Mouse (Mus musculus): ENCODE measurements around the gene Itga9. TPM values are rescaled to one million over a fixed set of nuclear protein-coding genes. Genes with fewer than 3 reads are reported as not detected.

Gene Itga9
- polyA plus RNA-seq, 3 experiments from 2014 or later = 0.40 TPM; not detected in 2

DNA sequence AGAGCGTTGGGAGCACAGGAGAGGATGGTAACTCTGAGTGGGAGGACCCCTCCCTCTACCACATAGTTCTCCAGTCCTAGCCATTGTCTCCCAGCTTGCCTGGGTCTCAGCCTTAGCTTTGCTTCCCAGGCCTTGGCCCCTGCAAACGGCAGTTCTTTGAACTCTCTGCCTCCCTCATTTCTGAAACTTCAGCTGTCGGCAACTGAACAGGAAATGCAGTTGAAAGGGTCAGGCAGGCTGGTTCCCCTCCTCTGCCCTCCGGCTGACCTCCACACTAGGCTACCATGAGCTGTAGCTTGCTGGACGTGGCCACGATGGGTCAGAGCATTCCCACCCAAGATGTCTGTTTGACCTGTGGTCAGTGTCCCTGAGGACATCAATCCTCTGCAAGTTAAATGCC is 48.5 kb downstream of the Itga9 start:
- ATAC-seq = no peak

DNA sequence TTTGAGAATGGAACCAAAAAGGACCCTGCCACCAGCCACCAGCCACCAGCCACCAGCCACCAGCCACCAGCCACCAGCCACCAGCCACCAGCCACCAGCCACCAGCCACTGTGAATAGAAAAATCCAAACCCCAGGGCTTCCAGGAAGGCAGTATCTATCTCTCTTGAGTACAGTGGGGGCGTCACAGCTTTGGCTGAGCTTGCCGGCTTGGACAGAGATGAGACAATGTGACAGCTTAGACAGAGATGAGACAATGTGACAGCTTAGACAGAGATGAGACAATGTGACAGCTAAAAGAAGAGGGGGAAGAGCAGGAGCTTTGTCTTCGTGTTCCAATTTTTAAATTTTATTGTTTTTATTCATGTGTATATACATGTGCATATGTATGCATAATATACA is 49.2 kb downstream of the Itga9 start:
- no peak for ATAC-seq

DNA sequence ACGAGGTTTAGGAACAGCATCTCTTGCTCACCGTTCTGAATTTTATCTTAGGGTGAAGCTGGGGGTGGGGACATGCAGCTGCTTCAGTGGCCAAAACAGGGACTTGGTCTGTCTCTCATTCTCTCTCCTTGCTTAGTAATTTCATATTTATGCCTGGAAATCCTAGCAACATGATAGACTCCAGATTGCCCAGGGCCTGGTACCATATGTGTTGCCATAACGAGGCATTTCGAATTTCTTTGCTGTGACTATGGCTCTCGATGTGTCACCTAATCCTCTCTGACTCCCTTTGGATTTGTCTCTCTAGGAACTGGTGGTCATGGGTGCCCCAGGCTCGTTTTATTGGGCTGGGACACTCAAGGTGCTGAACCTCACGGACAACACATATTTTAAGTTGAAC is 51.7 kb downstream of the Itga9 start:
- ATAC-seq = no peak

DNA sequence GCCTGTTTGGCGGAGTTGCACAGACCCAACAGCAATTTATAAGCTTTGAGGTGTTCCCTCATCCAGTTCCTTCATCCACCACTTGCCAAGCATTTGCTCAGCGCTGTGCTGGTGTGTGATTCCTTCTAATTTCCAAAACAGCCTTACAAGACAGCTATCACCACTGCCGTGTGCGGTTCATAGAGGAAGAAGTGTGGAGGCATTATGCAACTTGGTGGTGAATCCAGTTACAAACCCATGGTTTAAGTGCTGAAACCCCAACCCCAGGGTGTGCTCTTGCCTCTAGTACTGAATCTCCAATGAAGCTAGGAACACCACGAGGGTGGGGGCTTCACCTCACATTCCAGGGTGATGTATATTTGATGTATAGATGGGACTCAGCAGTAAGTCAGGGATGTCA is 53.3 kb downstream of the Itga9 start:
- no peak for ATAC-seq

DNA sequence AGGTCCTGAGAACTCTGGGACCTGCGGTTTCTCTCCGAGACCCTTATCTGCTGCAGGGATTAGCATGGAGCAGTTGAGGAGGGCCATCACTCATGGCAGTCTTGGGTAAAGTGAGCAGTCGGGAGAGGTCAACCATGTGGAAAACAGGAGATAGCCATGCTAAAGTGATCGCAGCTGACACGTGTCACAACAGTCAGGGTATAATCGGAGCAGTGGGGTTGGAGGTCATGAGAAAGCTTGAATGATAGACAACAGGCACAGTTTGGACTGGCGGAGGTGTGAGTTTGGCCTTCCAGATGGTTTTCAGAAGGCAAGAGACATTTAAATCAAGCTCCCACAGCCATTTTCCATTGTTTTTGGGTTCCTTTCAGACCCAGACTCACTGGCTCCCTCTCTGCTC is 53.8 kb downstream of the Itga9 start:
- ATAC-seq = no peak

DNA sequence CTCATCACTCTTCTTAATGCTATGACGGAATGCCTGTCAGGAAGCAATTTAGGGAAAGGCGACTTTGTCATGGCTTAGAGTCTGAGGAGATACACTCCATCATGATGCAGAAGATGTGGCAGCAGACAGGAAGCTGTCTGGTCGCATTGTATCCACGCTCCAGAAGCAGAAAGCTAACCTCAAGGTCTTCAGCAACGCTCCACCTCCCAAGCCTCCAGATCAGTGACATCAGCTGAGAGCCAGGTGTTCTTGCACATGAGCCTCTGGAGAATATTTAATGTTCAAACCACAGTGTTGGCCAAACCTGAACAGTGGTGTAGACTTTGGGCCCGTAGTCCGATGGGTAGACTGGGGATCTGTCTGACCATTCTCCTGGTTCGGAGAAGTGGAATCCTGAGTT is 55.5 kb downstream of the Itga9 start:
- ATAC-seq = no peak

DNA sequence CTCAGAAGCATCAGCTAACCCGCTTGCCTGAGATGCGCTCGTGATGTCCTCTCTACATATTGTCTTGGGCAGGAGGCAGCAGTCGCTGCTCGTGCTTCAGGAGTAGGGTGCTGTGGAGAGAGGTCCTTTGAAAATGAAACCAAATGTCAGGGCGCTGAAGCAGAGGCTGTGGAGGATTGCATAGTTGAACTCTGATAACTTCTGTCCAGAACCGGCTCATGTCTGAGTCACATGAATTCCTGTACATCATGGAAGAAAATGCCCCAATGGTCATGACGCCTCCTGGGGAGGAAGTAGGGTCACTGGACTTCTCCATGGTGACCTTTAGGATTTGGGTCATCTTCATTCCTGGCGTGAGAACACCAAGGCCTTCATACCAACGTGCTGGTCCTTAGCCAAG is 56.0 kb downstream of the Itga9 start:
- peak; percentile 50 for ATAC-seq

DNA sequence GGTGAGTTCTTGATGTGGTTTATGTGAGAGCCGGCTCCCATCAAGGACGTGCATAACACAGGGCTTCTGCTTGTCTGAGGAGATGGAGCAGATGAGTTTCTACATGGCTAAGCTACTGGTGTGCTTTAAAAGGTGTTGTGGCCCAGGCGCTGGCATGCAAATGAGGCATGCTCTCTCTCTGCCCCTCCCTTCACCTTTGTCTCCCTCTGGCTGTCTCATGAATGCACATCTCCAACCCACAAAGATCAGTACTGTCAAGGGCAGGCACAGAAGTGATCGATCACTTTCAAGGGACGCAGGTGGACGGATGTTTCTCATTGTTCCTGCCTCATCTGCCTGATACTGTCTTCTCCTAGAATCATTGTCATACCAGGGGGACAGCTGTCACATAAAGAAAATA is 57.4 kb downstream of the Itga9 start:
- no peak for ATAC-seq

DNA sequence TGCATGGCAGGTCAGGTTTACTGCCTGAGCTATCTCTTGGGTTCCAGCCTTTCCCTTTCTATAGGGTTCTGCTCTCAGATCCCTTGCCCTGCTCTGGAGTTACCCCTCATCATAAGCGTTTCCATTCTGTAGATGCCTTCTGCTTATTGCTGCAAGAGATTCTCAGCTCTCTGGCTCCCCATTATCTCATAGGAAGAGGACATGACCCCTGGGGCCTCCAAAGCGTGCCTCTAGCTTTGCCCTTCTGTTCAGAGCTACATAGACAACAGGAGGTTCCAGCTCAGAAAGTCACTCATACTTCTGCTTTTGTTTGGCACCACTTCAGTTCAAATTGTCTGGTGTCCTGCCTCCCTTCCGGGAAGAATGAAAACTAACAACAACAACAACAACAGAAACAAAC is 59.6 kb downstream of the Itga9 start:
- ATAC-seq = no peak

DNA sequence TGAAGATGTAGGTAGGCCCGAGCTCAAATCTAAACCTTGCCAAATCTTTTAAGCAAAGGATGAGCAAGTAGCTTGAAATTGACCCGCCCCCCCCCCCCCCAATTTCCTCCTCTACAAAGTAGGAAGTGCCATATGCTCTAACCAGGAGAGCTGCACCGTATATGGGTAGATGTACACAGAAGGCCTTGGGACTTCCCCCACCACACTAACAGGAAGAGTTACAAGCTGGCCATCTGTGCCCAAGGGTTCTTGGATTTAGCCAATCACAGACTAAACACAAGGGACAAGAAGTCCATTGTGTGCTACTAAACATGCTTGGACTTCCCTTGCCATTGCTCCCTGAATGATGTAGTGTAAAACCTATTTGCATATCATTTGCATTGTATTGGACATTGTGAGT is 63.2 kb downstream of the Itga9 start:
- ATAC-seq = peak; percentile 89

DNA sequence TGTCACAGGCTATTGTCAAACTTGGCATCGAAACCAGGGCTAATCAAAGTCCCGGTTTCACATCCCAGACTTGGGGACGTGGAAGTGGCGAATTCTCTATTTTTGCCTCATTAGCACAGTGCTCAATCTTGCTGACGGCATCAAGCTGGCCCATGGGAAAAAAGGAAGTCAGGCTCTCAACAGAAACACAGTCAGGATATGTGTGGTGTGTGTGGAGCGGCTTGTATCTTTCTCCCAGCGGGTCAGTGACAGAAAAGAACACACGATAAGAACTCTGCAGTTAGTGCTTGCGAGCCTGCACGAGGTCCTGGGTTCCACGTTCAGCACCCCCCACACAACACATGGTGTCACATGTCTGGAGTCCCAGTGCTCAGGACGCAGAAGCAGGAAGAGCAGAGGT is 67.8 kb downstream of the Itga9 start:
- ATAC-seq = no peak

DNA sequence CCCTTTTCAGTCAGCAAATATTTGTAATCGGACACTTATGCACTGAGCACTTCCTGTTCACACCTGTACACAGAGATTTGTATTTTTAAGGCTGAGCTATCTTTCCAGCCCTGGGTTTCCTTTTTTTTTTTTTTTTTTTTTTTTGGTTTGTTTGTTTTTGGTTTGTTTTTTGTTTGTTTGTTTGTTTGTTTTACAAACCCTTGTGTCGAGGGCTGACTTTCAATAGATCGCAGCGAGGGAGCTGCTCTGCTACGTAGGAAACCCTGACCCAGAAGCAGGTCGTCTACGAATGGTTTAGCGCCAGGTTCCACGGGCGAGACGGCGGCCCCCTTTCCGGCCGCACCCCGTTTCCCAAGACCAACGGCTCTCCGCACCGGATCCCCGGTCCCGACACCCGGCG is 68.3 kb downstream of the Itga9 start:
- no peak for ATAC-seq

DNA sequence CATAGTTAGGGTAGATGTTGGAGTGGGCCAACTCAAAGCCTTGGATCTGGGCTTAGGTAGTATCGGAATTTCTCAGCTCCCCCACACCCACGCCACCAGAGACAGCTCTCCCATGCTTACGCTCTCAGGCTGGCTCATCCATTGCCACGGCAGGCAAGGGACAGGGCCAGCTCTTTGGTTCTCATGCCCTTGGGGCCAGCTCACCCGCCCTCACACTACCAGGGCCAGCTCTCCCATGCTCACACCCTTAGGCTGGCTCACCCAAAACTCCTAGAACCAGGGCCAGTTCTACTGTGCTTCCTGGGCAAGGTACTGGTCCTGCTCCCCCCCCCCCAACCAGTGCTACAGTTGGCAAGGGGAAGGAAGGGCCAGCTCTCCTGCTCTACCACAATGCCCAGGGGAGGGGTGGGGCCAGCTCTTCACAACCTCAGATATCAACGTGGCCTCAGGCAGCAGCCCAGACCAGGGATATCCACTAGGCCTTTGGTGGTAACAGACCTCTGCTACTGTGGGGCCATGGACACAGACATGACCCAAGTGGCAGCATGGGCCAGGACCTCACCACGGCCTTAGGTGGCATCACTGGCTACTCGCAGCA is 69.2 kb downstream of the Itga9 start:
- no peak for ATAC-seq

DNA sequence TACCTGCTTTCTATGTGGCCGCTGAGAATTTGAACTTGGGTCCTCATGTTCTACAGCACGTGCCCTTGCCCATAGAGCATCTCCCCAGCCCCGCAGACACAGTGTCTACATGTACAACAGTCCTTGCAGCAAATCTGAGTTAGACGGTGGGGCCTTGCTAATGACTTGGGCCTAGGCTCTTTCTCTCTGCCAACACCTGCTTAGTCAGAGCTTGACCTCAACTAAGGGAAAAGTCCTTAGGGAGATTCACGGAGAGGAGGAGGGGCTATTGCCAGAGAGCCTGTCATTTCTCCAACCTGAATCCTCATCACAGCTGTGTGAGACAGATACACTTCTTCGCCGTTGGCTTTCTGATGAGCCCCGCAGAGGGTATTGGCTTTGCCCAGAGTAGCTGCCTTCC is 70.2 kb downstream of the Itga9 start:
- no peak for ATAC-seq

DNA sequence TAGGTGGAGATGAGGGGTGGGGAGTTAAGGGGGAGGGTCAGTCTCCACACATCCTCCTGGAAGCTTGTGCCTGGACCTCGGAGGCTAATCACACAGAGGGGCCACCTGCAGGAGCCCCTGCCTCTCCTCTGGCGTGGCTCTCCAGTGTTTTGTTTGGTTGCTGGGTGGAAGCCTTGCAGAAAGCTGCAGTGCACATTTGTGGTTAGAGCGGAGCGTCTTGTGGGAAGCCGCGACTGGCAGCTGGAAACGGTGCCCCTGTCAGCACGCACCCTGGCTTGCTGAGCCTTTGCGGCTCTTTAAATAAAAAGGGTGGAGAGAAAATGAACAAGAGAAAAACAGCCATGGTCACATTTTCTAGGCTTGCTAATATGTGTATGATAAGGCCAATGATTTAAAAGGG is 70.9 kb downstream of the Itga9 start:
- ATAC-seq = no peak

DNA sequence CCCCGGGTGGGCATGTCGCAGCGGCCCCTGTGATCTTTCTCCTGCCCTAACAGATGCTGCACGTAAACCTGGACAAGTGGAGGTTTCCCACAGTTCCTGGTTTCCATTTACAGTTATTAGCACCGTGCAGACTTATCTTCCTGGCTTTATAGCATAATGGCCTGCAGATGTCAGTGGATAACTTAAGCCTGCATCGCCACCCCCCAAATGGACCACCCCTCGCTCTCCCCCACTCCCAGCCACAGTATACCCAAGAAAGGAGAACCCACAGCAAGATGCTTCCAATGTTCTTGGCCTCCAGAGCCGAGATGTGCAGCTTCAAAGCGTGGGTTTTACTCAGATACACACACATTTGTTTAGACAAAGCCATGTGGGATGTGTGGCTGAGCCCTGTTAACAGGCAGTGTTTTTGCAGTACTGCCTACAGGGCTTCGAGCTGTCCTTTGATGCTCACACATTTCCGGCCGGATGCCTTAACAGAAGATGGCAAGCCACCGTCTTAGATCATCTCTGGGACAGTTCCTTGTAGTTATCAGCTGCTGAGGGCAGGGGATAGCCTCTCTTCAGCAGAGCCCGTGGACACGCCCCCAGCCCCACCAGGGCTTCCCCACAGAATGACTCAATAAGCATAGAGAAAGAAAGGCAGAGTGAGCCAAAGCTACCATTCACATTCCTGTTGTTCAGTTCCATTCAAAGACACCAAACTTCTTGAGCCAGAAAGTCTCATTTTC is 71.7 kb downstream of the Itga9 start:
- ATAC-seq = peak; percentile 96

DNA sequence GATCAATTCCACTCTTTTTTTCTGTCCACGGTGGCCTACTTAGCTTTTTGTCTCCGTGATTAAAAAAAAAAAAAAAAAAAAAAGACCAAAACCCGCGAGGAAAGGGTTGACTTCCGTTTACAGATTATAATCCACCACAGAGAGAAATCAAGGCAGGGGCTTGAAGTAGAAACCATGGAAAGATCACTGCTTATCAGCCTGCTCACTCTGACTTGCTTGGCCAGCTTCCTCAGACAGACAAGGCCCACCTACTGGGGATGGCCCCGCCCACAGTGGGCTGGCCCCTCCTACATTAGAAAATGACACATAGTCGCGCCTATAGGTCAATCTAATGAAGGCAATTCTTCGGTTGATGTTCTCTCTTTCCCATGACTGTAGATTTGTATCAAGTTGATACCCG is 72.3 kb downstream of the Itga9 start:
- peak; percentile 47 for ATAC-seq

DNA sequence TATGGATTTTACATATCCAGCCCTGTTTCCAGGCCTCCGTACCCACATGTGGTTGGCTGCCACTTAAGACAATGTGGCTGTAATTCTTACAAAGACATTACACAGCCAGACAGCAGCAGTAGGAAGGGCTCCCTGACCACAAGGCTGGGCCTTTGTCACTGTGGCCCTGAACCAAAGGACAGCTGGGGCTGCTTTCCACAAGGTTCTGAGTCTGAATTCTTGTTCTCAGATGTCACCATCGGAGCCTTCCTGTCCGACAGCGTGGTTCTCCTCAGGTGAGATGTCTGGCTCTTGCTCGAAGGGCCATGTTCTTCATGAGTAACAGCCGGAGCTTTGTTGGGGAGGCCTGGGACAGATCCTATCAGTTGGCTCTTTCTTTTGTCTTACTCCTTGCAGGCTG is 75.0 kb downstream of the Itga9 start:
- no peak for ATAC-seq

DNA sequence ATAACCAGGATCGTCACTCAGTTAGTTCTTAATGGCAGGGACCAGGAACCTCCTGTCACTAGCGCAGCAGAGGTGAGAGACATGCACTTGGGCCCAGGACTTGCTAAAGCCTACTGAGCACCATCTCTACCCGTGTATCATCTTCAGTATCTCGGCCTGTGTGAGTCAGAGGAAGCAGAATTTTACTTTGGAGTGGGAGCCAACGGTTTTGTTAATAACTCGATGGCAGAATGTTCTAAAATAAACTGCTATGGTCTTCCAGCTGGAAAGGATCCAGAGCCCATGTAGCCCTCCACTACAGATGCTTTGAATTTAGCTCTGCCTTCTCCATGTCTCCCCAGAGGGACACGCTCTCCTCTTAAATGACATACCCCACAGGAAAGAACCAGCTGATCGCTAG is 75.7 kb downstream of the Itga9 start:
- no peak for ATAC-seq

DNA sequence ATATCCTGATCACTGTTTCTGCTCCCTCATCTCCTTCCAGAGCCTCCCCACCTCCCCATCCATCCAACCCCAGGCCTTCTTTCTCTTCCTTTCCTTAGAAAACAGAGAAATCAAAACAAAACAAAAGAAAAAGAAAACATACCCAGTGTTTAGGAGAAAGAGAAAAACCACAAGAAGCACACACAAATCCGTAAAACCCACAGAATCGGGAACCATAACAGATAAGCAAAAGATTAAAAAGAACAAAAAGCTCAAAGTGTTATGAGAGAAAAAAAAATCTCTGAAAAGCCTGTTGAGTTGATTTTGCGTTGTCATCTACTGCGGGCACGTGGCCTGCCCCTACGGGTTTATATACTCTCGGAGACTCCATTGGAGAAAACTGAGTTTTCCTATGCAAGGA is 77.0 kb downstream of the Itga9 start:
- ATAC-seq = no peak

DNA sequence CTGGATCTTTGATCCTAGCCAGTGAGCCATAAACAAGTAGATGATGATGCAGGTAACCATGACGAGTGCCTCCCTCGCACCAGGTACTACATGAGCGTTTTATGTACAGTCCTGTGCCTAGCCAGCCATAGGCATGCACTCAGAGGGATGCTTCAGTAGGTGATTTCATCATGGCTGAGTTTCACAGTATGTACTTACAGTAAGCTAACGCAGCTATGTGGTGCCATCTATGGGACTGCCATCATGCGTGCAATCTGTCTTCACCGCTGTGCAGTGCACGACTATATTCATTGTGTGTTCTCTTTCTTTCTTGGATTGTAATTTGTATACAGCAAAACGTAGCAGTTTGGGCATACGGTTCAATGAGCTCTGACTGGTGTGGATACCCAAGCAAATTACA is 77.9 kb downstream of the Itga9 start:
- peak; percentile 58 for ATAC-seq

DNA sequence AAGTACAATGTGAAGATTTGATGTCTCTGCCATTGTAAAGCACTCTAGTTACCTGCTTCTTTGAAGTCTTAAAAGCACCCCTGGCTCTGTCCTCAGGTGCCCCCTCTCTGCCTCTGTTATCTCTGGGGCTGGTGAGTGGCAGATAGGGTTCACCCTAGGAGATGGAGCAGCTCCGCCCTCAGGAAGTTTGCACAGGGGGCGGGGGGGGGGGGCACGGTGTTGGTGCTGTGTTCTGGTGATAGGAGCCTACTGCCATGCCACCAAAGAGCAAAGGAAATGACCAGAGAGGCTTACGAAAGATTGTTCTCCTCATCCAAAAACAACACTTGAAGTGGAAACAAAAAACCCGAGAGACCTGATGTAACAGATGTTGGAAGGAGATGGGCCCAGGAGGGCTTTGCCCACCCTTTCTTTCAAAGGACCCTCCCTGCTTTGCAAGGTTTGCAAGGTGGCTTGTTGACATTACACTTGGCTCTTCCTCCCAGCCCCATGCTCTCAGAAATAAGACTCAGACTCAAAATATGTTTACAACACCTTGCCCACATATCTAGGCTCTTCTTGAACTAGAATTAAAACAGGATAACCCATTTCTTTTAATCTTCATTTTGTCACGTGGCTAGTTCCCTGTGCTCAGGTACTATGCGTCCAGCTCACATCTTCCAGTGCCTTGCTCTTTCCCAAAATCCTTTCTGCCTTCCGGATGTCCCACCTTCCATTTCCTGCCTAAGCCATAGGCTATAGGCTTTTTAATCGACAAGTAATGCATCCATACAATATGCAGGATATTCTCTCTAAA is 79.9 kb downstream of the Itga9 start:
- ATAC-seq = no peak

DNA sequence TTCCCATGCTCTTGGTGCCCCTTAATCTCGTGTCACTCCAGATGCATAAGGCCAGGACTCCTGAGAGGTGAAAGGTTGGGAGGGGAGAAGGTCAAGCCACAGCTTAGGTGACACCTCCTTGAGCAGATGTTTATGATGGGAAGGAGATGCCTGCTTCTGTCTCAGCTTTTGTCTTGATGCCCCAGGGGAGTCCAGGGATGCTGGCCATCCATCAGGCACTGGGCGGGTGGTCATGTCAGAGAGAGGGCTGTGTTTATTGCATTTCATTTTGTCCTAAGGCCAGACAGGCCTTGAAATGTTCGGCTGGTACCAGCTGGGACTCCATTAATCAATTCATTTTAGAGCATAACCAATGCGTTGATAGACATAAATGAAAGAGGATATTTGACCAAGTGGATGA is 81.8 kb downstream of the Itga9 start:
- ATAC-seq = no peak

DNA sequence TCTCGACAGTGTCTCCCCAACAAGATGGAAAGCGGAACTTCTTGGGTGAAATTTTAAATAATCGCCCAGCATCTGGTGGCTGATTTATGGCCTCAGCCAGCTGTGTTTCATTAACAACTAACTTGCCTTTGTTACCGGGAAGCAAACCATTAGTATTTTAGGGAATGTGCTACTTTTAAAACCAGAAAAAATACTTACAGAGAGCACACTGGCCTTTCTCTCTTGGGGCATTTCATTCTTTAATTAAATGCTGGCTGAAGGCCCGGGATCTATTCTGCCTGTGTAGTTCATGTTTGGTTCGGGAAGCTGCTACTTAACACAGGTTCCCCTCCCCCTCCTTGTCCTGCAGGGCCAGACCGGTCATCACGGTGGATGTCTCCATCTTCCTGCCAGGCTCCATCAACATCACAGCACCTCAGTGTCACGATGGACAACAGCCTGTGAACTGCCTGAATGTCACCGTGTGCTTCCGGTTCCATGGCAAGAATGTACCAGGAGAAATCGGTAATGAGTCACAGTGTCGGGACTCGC is 82.5 kb downstream of the Itga9 start:
- no peak for ATAC-seq
